Mouse (Mus musculus) lung, adult 18-20 months (tissue): ENCODE data around the gene Ssh2.

Source experiments
- DNase-seq, 2 experiments: peaks; one replicate each; pipeline ENCODE4 v3.0.0; 2022; ENCODE audit warnings: mixed read lengths in 2 of 2

The Ssh2 gene

DNA sequence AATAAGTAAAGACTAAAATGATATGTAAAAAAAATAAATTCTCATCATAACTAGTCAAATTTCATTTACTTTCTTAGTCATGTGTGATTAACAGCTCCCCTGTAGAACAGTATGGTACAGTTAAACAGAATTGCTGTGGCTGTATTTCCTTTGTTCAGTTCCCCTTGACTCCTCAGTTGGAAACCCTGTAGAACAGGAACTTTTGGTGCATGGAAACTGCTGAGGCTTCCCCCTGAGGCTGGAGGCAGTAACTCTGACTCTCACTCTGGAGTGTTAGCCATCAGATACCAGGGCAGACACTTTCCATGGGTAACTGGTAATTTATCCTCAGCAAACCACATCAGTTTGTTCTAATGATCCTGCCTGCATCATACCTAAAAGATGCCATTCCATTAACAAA is 195.2 kb downstream of the Ssh2 start:
- DNase-seq = no peak

DNA sequence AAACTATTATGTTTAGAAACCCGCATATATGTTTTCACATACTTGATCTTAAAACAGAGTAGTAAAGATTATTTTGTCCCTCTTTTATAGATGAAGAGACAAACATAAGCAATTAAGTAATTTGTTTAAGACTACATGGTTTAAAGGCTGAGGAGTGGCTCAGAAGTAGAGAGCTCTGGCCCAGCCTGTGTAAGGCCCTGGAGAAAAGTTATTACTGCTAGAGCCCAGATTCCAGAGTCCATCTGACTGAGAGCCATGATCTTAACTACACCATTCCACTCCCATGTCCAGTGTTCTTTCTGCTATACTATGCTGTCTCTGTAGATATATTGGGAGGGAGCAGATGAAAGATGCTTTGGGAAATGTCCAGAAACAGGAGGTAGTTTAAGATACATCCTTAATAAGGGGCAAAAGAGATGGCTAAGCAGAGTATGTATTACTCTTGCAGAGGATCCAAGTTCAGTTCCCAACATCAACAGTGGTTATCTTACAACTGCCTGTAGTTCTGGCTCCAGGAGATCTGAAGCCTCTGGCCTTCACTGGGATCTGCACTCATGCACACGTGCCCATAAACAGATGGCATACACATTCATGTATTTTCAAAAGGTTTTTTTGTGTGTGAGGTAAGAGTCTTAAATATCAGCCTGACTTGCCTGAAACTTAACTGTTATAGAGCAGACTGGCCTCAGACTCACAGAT is 198.2 kb downstream of the Ssh2 start:
- DNase-seq = no peak

DNA sequence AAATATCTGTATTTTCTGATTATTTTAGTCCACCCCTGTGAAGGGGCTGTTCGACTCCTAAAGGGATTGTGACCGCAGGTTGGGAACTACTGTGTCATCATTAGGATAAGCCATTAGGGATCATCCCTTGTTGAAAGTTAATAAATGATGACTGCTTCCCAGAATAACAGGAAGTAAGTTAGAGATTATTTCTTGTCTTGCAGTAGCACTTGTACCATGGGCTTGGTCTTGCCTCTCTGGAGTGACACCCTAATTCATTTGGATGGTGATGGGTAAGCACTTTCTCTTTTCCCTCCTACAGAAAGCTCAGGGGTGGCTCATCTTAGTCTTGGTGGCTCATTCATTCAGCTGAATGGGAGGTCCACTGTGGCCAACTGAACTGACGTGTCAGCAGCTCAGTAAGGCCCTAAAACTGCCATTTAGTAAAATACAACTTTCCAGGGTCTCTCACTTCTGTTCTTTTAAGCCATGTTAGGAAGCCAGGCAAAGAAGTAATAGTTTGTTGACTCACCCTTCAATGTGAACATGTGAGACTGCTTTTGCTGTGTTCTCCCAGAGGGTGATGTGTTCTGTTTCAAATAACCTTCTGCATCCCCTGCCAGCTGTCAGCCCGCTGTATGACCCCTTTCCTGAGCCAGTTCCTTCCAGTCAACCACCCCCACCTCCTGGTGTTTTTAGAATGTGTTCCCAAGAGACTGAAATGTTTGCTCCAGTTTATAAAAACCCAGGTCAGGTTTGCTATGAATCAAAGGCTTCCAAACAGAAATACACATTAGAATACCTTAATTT is 200.3 kb downstream of the Ssh2 start:
- DNase-seq = peak; percentile 31 to 56

DNA sequence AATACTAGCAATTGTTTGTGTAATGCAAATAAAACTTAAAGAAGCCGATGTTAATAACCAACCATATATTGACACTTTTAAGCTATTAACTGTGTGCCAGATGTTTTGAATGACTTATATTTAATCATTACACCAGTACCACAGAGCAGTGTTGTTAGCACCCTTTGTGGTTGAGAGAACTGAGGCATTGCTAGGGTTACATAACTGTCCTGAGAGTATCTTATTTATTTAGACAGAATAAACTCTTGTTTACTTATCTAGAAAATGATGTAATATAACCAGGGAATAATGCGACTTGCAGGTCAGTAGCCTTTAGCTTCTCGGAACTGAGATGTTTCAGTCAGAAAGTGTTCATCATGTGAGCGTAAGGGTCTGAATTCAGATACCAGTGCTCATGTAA is 201.9 kb downstream of the Ssh2 start:
- DNase-seq = no peak

DNA sequence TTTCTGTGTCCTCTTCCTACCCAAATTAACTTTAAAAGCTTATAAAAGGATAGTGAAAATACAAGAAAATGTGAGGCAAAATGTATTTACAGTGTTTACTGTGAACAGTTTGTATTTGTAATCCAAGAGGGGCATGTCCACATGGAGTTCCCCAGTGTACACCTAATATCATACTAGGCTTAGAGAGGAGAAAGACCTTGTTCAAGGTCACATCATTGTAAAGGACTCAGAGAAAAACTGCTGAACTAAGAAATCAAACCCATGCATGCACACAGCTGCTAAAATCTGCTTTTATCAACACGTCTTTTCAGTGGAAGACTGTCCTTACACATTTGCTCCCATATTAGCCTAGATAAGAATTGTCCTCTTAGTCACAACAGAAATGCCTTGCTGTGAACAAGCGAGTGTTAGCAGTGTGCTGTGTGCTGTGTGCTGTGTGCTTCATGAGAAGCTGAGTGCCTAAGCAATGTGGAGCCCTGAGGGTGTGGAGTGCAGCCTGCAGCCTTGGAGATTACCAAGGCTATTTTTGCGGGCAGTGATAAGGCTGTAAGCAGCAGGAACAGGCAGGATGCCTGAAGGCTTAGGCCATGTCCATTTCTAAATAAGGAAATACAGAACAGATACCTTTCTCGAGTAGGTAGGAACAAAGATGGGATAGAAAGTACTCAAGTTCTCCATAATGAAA is 207.2 kb downstream of the Ssh2 start:
- DNase-seq = no peak

DNA sequence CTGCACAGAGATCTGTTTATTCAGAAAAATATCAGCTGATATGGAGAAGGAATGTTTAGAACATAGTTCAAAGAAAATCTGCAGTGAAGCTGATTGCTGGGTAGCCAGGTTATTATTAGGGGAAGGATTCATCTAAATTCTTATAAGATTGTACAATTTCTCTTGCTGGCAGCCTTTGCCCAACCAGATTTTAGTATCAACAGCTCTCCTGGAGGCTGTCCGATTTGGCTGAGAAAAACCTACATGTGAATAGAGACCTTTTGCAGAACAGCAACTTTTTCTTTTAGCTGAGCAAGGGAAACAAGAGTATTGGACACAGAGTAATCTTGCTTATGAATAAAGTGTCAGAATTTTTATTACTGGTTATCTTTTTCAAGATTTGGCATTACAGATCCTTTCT is 212.4 kb downstream of the Ssh2 start:
- no peak for DNase-seq

DNA sequence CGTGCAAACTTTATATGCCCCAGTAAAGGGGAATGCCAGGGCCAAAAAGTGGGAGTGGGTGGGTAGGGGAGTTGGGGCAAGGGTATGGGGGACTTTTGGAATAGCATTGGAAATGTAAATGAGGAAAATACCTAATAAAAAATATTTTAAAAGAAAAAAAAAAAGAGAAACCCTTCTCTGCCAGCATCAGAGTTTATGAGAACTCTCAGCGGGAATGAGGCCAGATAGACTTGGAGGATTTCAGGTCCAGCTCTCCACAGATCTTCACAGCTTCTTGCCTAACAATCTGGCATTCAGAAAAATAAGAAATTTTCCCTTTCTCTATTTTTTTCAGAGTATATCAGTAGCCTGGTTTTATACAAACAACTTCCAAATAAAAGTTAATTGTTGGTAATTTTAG is 220.9 kb downstream of the Ssh2 start:
- no peak for DNase-seq

DNA sequence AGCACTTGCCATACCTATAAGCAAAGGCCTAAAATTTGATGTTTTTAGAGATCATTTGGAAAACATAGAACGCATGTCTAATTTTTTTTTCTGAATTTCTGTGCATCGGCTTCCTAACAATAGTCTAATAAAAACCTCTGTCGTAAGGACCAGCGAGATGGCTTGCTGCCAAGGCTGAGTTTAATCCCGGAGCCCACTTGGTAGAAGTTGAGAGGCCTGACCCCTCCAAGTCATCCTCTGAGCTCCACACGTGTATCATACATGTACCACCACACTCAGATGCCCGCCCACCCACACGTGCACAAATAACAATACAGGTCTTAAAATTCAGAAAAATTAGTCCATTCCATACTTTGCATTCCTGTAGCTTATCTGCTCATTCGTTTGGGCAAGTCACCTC is 224.0 kb downstream of the Ssh2 start:
- no peak for DNase-seq

DNA sequence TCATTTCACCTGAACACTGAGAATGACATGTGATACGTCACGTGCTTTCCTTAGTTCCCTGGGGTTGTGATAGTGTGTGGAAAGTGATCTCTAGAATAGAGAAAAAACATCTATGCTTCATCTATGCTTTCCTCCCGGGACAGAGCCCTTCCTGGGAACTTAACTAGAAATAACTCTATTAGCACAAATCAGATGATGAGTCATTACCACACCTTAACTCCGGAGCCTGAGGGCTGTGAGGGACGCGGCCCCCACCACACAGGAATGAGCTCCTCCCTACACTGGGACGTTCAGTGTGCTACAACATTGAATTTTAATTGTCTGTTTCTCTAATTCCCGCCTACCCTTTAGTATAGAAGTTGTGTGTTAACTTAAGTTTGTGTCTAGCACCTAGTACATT is 224.9 kb downstream of the Ssh2 start:
- no peak for DNase-seq

DNA sequence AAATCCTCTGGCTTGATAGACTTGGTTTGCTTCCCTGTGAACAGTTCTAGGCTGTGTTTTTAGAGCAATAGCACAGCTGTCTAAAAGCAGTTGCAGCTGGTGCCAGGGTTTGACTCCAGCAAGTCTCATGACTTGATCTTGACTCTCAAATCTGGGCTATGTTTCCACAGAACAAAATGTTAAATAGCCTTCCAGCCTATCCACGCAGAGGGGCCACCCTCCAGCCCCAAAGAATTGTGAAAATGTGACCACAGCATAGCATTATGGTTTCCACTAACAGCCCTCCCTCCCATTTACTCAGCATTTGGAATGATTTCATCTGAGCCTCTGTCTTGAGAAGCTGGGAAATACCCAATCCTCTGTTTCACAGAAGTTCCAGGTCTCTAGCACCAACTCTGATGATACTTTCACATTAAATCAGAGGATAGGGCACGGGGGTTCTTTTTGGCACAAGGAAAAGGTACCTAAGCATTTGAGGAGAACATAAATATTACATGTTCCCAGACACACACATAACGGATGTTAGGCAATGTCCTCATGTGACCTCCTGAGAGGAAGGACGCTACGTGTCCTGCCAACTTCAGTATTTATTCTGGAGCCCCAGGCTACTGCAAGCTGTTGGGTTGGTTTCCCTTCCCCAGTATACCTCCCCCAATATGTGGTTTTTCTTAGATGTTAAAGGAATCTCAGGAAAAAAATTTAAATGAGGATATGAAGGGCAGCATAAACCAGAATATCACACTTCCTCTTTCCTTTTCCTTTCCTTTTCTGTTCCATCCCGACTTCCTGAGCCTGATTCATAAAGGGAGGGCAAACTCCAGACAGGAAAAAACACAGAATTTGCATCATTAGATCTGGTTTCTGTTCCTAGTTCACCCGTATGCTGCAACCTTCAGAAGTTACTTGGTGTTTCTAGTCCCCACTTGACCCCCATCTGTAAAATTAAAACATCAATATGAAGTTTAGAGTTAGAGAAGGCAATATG is 226.4 kb downstream of the Ssh2 start:
- peak; percentile 70 to 85 for DNase-seq

DNA sequence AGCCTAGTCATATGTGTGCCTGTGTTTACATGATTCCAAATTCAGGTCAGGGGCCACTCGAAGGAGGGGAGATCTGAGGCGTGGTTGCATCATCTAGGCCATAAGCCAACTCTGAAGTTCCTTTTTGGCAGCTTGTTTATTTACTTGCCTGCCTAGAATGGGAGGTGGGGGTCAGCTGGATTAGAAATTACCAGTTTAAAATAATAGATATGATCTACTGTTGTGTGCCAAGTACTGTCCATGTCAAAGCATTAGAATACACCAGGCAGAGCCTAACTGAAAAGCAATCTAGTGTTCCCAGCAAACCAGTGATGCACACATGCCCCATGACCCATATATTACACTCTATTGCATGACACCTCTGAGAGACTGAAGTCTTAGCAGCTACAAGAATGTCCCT is 228.9 kb downstream of the Ssh2 start:
- DNase-seq = peak; percentile 83 to 90

DNA sequence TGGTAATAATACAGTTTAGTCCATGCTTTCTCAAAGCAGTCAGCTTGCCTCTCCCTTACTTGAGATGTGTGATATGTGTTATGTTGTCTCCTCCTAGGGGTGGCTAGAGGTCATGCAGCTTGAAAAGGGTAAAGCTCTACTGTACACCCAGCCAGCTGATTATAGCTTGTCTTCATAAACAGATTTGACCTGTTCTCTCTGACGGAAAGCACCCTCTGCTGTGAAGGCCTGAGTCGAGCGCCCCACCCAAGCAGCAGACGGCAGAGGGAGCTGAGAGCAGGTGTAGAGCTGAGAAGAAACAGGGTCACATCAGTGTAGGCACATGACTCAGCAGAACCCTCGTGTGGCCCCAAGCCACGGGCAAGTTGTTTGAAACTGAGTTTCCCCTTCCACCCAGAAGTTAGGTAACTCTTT is 230.5 kb downstream of the Ssh2 start:
- peak; percentile 74 for DNase-seq

DNA sequence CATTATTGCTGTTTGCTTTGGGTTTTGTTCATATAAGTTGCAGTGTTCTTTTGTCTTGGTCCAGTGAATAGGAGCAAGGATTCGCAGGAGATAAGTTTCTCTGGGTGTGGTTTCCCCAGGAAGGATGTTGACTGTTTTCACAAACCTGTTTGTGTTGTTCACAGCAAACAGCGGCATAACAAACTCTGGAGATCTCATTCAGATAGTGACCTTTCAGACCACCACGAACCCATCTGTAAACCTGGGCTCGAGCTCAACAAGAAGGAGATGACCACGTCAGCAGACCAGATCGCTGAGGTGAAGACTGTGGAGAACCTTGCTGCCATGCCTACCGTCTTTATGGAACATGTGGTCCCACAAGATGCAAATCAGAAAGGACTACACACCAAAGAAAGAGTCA is 233.1 kb downstream of the Ssh2 start:
- no peak for DNase-seq

DNA sequence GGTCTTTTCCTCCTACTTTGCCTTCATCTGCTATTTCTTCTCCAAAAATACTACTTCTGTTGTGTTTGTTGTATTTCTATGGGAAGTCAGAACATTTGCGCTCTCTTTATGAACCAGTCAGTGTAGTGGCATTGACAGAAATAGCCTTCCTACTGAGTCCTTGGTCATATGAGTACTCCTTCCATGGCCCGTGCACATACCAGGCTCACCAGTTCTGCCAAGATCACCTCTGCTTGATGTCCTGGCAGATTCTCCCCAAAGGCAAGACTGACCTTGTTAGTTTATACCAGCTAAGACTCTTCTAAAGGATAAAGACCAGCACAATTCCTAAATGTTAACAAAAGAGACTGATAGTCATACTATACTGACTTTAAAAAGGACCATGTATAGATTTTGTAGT is 235.6 kb downstream of the Ssh2 start:
- DNase-seq = no peak

DNA sequence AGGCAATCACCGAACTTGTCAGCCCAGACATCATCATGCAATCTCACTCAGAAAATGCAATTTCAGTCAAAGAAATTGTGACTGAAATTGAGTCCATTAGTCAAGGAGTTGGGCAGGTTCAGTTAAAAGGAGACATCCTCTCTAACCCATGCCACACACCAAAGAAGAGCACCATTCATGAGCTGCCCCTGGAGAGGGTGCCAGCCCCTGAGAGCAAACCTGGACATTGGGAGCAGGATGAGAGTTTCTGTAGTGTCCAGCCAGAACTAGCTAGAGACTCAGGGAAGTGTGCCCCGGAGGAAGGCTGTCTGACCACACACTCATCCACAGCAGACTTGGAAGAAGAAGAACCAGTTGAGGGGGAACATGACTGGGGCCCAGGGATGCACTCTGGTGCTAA is 237.3 kb downstream of the Ssh2 start:
- no peak for DNase-seq

DNA sequence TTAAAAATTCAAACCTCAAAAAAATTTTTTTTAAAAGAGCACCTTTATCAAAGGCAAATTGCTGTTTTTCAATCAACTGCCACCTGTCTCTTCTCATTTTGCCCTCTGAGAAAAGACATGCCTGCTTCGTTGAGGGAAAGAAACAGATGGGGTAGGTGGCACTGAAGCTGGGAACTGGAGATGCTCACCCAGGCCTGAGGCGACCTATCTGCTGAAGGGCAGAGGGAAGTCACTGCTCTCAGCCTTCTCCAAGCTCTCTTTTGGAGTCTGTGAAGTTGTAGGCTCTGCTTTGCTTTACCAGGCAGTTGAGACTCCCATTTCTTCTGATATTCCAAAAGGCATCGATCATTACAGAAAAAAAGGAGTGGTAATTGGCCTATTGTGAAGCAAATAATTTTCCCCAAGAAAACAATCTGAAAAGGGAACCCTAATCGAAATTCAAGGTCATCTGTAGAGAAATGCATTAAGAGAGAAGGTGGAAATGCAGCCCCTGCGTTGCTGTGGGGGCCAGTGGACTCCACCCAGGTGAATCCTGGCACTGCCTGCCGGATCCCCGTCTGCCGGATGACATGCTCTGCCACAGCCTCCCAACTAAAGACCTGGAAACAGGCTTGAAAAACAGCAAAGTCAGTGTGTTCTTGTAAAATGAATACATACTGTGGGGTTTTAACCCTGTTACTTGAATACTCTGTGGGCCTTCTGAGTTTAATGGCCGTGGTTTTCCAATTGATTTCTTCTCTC is 239.9 kb downstream of the Ssh2 start:
- DNase-seq = no peak

DNA sequence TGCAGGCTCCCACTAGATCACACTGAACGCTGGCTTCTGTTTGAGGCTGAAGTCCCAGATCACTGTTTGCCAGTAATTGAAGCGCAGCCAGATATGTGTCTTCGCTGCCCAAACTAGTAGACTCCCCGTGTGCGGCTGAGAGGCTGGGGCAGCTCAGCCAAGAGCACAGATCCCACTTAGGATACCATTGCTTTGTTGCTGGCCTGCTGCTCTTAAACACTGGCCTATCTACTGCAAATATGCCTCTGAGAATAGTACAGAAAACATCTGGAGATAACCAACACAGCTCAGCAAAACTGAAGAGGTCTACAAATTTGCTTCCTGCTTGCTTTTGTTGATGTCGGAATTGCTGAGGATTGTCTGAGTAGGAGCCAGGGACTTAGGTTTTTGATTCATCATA is 240.8 kb downstream of the Ssh2 start:
- DNase-seq = peak in 1 of 2 experiments; percentile 2

DNA sequence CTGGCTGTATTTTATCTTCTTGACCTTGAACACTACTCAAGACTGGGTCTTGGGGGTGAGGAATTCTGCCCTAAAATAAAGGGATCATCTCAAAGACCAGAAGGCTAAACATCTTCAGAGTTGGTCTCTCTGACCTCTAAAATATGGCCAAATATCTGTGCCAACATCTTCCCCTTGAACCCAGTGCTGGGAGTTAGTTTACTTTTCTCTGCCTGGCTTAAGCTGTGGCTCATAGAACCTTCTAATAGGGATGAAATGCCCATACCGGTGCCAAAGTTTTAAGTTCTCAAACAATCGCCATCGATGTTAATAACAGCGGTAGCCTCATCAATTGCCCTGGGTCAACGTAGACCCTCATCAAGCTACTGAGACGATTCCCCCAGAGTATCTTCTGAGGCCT is 245.8 kb downstream of the Ssh2 start:
- DNase-seq = no peak

DNA sequence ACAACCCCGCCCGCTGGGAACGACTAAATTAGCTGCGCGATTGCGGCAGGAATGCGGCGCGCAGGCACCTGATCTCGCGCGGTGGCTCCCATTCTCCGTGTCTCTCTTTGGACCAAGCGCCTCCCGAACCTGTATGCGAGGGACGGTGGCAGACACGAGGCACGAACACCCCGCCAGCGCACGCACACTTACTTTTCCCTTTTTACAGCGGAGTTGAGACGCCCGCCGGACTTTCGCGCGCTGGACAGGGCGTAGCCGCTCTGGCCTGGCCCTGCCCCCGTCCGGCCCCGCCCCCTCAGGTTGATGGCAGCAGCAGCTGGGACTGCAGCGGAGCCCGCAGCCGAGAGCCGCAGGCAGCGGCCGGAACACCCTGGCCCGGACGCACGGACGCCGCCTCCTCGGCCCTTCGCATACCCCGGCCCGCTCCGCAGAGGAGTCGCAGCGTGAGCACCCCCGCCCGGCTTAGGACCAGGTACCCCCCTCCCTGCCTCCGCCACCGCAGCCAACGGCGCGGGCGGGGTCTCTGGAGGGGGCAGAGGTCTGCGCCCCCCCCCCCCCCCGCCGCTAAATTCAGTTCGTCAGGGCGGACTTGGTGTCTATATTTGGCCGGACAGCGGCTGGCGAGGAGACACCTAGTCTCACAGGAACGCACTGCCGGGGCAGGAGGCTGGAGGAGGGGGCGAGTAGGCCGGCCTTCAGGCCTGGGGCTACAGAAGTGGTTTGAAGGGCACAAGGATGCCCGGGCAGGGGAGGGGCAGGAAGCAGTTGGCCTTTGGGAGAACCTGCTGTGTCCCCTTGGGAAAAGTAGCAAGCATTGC is 246.4 kb downstream of the Ssh2 start, which contains the start of gene Coro6:
Coro6 (plus strand) TSS at position 129 of the 818 bp plus-strand sequence.
- DNase-seq = peak; percentile 78 to 87

DNA sequence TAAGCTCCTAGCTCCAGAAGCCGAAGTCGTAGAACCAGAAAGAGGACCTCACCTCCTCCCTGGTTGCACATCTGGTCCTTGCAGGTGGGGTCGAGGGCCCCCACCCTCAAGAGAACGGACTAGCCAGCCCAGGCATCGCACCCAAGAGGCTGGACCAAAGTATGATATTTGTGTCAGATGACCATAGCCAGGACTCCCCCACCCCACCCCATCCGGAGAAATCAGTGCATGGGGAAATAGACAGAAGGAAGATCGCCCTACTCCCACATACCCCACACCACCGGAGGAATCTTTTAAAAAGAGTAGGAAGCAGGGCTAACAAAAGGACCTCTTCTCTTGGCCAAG is 247.0 kb downstream of the Ssh2 start:
- no peak for DNase-seq

DNA sequence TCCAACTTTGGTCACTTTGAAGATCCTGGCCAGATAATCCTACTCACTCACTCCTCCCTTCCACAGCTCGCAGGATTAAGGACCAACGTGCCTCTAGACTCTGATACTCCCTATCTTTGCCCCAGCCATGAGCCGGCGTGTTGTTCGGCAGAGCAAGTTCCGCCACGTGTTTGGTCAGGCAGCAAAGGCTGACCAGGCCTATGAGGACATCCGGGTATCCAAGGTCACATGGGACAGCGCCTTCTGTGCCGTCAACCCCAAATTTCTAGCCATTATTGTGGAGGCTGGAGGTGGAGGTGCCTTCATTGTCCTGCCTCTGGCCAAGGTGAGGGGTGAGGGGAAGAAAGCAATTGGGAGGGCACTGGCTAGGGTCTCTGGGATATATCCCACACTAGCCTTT is 247.7 kb downstream of the Ssh2 start:
- DNase-seq = no peak
